Mouse (Mus musculus) testis, postnatal 14 days (tissue): ENCODE measurements around the gene 2610507B11Rik.

Source experiments
- DNase-seq: peaks from one replicate; pipeline ENCODE4 v3.0.0; 2021; ENCODE audit warnings: low spot score

Gene 2610507B11Rik

GRCm38 (mm10) chr11:78289146-78289763 lies 27.7 kb downstream of the 2610507B11Rik start:
- no peak for DNase-seq

GRCm38 (mm10) chr11:78290654-78291053 lies 29.1 kb downstream of the 2610507B11Rik start, which contains the start of gene BC030499:
BC030499 (plus strand) TSS chr11:78290841.
- DNase-seq = no peak

- DNase-seq = no peak
Measured at GRCm38 (mm10) chr11:78294585-78294984, 33.0 kb downstream of the 2610507B11Rik start.

GRCm38 (mm10) chr11:78300917-78301316 lies 39.4 kb downstream of the 2610507B11Rik start:
- no peak for DNase-seq

- DNase-seq = peak; percentile 91
Measured at GRCm38 (mm10) chr11:78301357-78302084, 40.0 kb downstream of the 2610507B11Rik start, which contains the start of gene Spag5. Spag5 (plus strand) TSS chr11:78301529.

- DNase-seq = no peak
Measured at GRCm38 (mm10) chr11:78305272-78305671, 43.7 kb downstream of the 2610507B11Rik start.

GRCm38 (mm10) chr11:78310861-78311511 lies 49.4 kb downstream of the 2610507B11Rik start:
- DNase-seq = no peak

GRCm38 (mm10) chr11:78313662-78314061 lies 52.1 kb downstream of the 2610507B11Rik start:
- DNase-seq = no peak

- no peak for DNase-seq
Measured at GRCm38 (mm10) chr11:78318411-78318810, 56.9 kb downstream of the 2610507B11Rik start.

GRCm38 (mm10) chr11:78322076-78322831 lies 60.7 kb downstream of the 2610507B11Rik start:
- DNase-seq = no peak

- peak; percentile 87 for DNase-seq
Measured at GRCm38 (mm10) chr11:78322860-78323259, 61.3 kb downstream of the 2610507B11Rik start, which contains the start of gene Aldoc. Aldoc (plus strand) TSS chr11:78322968.

GRCm38 (mm10) chr11:78324000-78324785 lies 62.6 kb downstream of the 2610507B11Rik start:
- no peak for DNase-seq

GRCm38 (mm10) chr11:78324965-78325364 lies 63.4 kb downstream of the 2610507B11Rik start:
- no peak for DNase-seq

- no peak for DNase-seq
Measured at GRCm38 (mm10) chr11:78327215-78327614, 65.7 kb downstream of the 2610507B11Rik start.

GRCm38 (mm10) chr11:78327634-78328511 lies 66.3 kb downstream of the 2610507B11Rik start, which contains the start of gene Pigs:
Pigs (plus strand) TSS chr11:78328415.
- DNase-seq = peak; percentile 96

GRCm38 (mm10) chr11:78328512-78329056 lies 67.0 kb downstream of the 2610507B11Rik start:
- no peak for DNase-seq

- no peak for DNase-seq
Measured at GRCm38 (mm10) chr11:78332676-78333075, 71.1 kb downstream of the 2610507B11Rik start.

- DNase-seq = no peak
Measured at GRCm38 (mm10) chr11:78333992-78334391, 72.4 kb downstream of the 2610507B11Rik start.

GRCm38 (mm10) chr11:78337040-78337439 lies 75.5 kb downstream of the 2610507B11Rik start:
- no peak for DNase-seq
